Mouse (Mus musculus): ENCODE results near the gene Gpank1.

DNA sequence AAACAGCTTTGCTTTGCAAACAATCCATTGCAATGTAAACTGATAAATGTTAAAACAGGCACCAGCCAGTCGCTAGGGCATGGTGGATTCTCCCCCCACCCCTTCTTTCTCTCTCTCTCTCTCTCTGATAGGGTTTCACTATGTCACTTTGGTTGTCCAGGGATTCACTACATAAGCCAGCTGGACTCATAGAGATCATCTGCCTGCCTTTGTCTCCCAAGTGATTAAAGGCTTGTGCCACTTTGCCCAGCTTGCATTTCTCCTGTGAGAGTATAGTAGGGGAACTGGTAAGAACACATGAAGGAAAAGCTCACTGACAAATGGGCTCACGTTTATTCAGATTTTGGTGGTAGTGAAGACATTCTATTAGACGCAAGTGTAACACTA, 10.9 kb downstream of the Gpank1 start:
- TF ChIP-seq POLR2A (IDR thresholded peaks at IDR 0.05; ENCODE audit: control insufficient read depth in 1 of 2, insufficient read depth in 1 of 2, low read depth in 1 of 2, low read length in 2 of 2, poor library complexity in 1 of 2), result no peak
- TF ChIP-seq MEF2A (IDR thresholded peaks at IDR 0.05; ENCODE audit: extremely low read depth, insufficient replicate concordance, low read depth, low read length, poor library complexity, severe bottlenecking), result no peak
- no peak for TF ChIP-seq EP300 (IDR thresholded peaks at IDR 0.05; ENCODE audit: low read depth in 1 of 2, low read length in 2 of 2)
- TF ChIP-seq CTCF (IDR thresholded peaks at IDR 0.05 in 2 of 3, conservative IDR thresholded peaks at IDR 0.05 in 1 of 3; ENCODE audit: control insufficient read depth in 1 of 3, insufficient read depth in 1 of 3, low read depth in 2 of 3, low read length in 3 of 3, poor library complexity in 1 of 3, severe bottlenecking in 1 of 3), result no peak
- TF ChIP-seq TAL1 (IDR thresholded peaks at IDR 0.05; ENCODE audit: low read length), result no peak
- no peak for TF ChIP-seq GABPA (IDR thresholded peaks at IDR 0.05; ENCODE audit: low read depth, low read length)
- TF ChIP-seq ZMIZ1 (IDR thresholded peaks at IDR 0.05; ENCODE audit: low read depth, low read length), result no peak
- TF ChIP-seq BHLHE40 (IDR thresholded peaks at IDR 0.05; ENCODE audit: borderline replicate concordance, low read depth, low read length), result no peak
